Mouse (Mus musculus): ENCODE measurements around the gene Apol6. TPM values are rescaled to one million over a fixed set of nuclear protein-coding genes. Genes with fewer than 3 reads are reported as not detected.

Gene Apol6
- total RNA-seq (2021) = under 1 TPM; 0.62 to 0.65 TPM

DNA sequence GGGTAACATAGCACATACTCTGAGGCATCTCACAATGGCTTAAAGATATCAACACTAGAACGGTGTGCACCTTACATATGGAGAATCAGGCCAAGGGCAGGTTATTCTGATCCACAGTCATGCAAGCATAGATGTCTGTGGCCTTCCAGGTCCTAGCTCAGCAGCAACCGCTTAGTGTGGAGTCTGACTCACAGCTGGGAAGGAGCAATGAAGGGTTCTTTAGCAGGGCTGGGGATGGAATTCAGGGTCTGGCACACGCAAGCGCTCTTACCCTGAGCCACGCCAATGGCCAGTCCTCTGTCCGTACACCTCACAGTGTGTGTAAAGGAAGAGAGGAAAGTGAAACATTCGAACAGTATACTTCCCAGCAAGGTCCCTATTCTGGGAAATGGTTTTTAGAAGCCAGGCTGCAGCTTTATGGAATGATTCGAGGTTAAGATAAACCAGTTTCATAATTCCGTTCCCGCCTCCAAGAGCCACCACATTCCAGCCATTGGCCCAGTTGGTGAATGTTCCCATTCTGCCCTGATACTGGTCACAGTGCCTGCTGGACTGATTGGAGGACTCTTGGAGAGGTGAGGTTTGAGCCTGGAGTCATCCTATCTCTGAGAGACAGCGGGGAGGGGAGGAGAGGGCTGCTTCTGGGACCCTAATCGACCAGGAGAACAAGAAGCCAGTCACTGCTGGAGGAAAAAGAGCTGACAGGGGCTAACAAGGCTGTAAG, at the start of gene Apol6:
Gene Apol6 (plus strand): TSS at position 133 of the 724 bp plus-strand sequence.
- DNase-seq = no peak

DNA sequence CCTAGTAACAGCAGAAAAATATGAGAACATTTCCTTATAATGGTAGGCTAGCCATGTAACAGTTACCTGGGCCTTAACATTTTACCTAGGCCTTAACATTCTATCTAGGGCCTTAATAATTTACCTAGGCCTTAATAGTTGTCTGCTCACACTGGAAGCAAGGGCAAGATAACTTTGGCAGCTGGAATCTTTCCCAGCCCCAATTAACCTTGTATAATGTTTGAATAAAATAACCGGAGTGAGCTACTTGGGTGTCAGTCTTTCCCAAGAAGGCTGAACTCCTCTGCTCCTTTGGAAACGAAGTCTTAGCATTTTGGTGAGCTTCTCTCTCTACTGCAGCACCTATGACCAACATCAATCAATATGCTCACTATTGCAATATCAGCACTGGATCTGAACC, 46.5 kb upstream of the Apol6 start:
- no peak for DNase-seq

DNA sequence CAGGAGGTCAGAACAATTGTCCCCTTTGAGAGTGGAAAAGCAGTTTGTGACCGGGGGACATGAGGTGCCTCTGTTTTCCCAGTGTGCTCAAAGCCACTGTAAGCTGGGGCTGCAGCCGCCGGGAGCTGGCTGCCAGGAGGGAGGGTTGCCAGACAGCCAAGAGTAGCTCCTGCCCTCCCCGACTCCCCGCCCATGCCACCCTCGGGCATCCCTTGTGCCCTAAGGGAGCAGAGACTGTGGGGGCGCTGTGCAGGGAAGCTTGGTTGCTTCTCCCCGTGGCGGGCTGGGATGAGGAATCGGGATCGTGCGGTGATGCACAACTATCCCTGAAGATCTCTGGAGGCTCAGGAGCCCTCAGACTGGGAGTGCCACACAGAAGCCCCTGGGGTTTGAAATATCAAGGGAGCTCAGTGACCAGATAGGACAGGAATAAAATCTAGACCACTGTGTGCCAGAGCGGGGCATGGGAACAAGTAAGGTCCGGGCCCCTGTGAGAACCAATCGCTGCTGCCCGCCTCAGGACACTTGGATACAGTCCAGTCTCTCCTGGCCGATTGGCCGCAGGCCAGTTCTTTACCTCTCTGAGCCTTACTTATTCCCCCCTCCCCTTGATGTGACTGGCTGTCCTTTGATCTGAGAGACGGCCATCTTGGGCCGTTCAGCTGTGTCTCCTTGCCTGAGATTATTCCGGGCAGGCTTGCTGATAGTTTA, 45.5 kb upstream of the Apol6 start:
- DNase-seq = peak; percentile 79

DNA sequence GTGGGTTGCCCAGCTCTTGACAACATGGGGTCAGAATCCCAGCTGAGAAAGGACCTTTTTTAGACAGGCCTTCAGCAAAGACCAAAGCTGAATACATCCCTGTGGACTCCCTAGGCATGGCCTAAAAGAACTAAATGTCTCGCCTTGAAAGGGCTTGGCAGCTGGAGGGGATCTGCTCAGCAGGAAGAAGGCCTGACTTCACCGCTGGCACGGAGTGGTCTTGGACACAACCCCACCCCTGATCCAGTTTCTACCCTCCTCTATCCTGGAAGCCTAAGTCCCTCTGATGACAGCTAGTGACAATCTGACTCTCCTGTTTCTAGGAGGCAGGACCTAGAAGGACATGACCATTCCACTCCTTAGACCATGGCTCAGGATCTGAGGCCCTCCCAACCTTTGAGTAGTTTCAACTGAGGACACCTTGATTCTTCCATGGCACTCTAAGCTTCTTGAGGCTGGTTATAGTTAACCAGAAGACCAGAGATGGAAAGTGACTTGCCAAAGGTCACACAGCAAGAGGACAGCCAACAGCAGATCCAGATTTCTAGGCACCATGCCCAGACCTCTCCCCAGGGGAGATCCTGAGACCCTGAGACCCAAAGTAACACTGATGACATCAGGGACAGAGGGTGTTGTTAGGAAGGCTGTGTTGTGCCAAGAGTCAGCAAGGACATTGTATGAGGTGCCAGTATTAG, 41.2 kb upstream of the Apol6 start:
- peak; percentile 53 for DNase-seq

DNA sequence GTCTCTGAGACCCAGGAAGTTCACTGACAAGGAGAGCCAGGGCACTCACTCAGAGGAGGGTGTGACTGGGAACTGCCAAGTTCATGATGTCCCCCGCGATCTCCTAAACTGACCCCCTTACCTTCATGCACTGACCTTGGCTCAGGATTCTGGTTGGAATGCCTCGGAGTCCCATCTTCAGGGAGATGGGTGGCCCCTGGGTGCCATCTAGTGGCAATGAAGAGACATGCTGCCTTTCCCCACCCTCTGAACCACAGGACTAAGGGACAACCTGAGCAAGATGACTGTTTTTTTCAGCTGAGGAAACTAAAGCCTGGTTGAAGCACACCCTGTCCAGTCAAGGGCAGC, 40.7 kb upstream of the Apol6 start:
- DNase-seq = peak; percentile 73

DNA sequence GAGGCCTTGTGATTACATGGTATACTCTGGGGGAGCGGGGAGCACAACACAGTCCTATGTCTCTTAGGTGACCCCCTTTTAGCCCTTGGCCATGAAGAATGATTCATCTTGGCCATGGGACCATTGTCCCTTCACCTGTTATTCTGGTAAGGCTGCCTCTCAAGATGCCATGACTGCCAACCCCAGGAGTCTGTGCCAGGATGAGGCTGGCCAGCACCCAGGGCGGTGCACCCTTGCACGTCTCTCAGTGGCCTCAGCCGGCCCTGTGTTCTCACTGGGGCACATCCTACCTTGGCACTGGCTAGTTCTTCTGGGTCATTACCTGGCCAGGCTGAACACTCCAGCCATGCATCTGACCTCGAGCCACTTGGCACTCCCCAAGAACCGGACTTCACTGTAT, 35.7 kb upstream of the Apol6 start:
- DNase-seq = no peak

DNA sequence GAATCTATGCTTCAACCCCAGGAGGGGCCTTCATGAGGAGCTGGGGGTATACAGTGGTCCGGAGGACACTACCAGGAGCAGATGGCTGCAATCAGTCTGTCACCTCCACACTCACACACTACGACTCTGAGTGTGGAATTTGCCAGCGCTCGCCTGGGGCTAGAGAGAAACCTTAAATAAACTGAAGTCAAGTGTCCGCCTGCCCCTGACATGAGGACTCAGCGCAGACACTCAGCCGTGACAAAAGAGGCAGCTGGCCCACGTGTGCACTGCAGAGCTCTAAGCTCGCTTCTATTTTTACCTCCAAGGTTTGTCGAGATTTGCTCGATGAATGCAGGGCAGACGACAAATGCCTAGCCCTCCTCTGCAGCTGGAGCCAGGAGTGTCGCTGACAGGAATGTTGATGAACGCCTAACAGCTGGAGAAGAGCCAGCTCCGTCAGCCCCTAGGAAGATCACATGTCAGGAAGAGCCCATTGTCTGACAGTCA, 30.7 kb upstream of the Apol6 start:
- peak; percentile 88 for DNase-seq

DNA sequence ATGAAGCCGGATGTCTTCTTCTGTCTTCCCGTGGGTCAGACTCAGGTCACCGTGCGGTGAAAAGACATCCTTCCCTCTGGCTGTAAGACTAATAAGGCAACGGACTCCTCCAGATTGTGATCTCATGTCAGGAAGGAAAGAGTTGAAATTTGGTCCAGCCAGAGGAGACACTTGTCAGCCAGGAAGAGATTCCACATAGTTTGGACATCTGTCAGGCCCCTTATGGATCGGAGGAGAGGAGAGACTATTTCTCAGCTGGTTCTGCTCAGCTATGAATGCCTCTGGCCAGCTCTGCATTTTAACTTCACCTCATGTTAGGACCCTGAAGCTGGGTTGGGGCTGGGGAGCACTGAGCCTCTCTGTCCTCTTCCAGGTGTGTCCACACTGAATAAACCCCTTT, 30.1 kb upstream of the Apol6 start:
- peak; percentile 31 for DNase-seq

DNA sequence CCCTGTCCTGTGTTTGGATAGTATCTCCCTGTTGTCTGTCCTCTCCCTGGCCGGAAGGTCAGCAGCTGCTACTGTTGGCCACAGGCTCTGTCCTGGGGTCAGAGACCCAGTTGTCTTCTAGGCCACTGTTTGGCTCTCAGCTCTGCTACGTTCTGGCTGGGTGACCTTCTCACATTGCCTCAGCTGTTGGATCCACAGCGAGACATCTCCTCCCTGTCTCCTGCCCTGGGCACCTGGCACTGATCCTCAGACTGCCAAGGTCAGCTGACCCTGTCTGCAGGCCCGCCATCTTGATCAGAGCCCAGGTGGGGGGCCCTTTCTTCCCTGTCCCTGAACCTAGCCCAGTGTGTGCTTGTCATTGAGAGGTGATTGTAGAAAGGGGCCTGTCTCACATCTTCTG, 29.5 kb upstream of the Apol6 start:
- peak; percentile 77 for DNase-seq

DNA sequence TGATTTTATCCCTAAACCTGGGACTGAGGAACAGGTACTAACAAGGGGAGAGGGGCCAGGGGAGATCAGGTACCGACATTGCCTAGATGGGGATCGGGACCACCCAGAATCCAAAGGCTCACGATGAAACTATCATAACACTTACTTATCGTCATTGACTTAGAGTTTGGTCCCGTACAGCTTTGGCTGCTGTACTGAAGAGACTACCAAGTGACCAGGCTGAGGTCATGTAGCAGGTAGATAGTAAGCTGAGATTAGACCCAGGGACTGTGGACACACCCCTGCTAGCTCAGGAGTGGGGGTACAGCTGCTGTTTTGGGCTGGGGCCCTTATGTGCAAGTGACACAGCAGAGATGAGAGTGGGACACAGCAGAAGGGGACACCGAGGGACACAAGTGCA, 28.0 kb upstream of the Apol6 start:
- no peak for DNase-seq

DNA sequence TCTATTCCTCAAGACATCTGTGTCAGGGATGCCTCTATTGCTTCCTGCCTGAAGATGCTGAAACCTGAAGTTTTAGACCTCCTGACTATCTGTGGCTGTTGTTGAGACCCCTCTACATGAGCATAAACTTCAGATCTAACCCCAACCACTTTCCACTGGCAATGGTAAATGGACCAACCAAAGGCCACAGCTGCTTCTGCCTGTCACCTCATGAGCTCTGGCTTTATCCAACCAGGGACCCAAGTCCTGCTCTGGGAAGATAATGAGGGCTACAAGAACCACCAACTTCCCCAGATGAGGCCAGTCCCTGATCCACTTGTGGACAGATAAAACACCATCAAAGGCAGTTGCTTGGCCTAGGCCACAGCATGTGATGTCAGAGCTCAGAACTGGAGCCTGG, 26.6 kb upstream of the Apol6 start:
- DNase-seq = no peak

DNA sequence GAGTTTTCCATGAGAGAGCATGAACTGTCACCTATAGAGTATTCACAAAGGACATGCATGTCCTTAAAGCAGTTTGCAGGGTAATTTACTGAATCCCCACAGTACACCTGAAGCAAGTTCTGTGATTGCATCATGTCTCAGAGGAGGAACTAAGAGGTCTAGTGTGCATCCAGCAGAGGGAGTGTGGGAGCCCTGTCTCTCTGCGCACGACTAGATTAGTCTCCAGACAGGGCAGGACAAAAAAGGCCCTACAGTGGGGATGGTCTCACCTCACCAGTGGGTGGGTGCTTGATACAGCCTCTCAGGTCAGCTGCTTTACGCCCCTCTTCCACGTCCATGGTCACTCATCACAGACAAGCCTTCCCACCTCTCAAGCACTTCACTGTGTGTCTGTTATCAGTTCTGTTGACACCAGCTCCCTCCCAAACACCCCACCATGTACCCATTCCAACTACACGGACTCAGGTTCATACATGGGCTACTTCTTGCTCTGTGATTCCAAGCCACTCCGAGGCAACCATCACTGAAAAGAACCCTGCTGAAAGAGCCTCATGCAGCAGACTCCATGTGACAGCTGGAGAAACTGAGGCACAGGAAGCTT, 25.7 kb upstream of the Apol6 start:
- peak; percentile 70 for DNase-seq

DNA sequence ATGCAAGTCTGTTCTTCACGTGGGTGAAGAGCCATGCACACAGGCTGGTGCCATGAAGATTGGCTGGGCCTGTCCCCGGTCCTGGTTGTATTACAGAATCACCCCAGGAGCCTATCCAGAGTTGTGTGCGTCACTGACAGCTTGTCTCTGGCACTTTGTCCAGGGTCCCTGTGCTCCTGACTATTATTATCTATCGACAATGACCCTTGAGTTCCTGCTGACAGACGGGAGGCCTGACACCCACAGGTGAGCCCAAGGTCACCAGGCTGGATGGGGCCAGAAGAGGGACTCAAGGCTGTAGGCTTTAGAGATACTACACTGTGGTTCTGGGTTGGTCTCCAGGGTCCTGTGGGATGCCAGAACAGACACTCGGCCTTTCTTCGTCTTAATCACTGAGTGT, 25.0 kb upstream of the Apol6 start:
- peak; percentile 80 for DNase-seq

DNA sequence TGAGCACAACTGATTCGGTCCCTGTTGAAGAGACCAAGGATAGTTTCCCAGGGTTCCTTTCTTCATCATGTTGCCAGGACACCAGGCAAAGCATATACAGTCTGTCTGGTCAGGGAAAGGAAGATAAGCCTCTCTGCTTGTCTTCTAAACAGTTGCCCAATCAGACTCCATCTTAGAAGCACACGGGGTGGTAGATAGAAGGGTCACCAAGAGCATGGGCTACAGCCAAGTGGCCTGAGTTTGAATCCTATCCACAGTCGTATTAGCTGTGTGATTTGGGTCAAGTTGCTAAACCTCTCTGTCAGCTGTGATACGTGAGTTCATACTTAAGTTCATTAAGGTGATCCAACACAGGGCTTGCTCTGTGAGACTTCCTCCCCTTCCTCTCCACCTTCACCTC, 24.4 kb upstream of the Apol6 start:
- no peak for DNase-seq

DNA sequence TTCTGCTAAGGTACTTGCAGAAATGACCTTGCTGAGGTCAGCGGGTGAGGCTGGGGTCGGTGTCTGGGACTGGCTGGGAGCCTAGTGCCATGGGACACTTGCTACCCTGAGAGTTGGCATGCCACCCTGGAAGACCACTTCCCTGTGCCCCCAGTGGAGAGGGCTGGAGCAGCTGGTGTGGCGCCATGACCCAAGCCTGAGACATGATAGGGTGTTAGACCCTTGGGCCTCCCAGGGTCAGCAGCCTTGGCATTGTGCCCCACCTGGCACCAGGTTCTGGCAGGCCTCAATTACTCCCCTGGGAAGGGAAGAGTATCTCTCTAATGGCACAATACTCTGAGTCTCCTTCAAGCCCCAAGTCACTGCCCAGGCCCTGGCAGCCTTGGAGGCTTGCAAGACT, 23.5 kb upstream of the Apol6 start:
- peak; percentile 86 for DNase-seq

DNA sequence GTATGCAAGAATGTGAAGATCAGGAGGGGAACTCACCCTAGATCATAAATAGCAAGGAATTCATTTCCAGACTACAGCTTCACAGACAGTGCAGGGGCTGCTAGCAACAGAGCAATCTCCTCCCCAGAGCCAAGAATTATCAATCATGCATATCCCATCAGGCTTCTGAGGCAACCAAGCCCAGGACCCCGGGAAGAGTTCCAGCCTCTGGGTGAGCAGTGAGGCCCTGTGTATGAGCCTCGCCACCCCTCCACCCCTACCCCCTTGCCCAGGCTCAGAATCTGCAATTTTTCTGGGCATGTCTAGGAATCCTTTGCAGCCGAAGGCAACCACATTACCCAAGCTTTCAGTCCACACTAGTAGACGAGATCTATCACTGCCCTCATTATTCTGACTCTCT, 22.7 kb upstream of the Apol6 start:
- no peak for DNase-seq

DNA sequence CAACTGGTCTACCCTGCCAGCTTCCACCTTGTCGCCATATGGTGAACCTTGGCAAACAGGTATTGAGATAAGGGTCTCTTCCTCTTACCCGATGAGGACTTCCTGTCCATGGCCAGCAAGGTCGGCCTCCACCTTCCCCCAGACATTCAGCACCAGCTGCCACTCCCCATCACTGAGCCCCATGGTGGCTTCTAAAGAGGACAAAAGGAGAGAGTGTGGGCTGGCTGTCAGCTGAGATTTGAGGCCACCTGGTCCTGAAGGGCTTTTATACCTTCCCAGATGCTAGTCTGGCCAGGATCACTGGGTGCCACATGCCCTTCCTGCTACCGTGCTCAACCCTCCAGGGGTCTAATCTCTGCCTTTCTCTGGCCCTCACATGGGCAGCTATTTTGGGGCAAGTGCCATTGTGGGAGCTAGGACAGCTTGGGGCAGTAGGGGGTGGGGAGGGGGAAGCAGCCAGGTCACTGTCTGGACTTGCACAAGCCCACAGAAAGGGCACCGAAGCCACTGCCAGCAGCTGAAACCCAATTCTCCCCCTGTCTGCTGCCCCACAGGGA, 22.1 kb upstream of the Apol6 start:
- DNase-seq = peak; percentile 78

DNA sequence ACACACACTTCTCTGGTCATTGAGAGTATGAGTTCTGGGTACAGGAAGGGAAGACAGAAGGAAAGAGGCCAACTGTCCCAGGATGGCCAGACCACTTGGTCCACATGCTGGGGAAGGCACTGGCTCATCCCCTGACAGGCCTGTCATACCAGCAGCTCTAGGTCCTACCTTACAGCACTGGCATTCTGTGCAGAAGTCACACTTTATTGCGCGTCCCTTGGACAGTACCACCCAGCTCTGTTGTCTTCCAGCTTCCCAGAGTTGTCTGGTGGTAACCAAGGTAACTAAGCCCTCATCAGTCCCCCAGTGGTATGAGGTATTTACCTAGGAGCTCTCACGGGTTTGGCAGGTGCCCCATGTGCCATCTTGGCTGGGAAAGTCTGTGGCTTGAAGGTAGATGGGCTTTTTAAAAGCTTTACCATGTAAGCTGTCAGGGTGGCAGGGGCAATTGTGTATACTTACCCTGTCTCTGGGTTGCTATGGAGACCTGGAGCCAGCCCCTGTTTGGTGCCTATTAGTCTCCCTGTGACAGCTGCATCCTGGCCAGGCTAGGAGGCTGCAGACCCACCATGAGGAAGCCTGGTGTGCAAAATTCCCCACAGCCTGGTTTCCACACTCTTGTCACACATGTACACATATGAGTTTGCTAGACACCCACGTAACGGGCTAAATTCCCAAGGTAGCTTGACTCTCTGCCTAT, 18.5 kb upstream of the Apol6 start:
- no peak for DNase-seq

DNA sequence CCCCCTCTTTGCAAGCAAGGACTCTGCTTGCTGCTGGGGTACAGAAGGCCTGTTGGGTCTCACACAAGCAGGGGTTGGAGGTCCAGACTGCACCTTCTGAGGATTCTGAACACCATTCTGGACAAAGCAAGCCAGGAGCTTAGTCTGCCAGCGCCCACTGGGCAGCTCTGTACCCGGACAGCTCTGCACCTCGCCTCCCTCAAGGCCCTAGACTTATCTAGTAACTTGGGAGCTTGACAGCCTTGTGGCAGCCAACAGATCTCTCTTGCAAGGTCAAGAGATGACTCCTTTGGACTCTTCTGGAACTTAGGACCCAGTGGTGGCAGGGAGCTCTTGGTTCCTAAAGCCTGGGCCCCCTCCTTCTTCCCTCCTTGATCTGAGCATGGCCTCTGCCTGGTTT, 17.4 kb upstream of the Apol6 start:
- no peak for DNase-seq

DNA sequence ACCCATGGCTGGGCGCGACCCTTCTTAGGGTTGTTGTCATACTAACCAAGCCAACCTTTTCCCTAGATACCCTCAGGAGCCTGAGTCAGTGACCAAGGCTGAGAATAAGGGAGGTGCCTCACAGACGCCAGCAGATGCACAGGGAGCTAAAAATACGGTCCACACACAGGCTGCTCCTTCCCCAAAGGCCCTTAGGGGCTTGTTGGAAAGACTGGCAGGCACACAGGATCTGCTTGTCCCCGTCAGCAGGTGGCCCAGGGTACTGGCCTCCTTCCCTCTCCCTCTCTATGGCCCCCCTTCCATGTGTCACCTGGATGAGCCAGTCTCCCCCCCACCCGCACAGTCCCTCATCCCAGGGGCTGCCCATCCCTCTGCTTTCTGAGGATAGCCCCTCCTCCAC, 16.9 kb upstream of the Apol6 start:
- peak; percentile 53 for DNase-seq

DNA sequence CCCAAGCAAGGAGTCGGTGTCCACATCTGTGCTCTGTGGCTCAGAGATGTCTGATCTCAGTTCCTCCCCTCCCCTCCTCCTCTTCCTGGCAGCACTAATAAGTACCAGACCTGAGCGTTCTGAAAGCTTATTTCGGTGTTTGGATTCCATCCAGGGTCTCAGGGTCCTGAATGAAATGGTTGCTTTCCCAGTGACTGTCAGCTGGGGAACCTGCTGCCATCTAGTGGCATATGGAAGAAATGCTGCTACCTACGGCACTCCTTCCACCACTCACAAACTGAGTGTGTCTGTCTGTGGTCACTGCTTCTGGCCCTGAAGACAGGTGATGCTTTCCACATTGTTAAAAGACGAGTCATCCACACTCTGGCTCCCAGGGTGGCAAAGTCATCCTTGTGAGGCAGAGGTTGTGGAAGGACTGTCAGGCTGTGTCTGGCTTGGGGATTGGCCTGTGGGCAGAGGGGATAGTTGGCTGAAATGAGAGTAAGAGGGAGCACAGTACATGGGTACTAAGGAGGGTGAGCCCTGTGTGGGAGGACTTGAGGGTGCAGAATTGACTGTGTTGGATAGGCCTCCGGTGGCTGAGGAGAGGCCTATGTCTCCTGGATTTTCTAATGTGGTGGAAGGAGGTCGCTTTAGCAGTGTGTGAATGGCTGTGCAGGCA, 15.1 kb upstream of the Apol6 start:
- DNase-seq = peak; percentile 82

DNA sequence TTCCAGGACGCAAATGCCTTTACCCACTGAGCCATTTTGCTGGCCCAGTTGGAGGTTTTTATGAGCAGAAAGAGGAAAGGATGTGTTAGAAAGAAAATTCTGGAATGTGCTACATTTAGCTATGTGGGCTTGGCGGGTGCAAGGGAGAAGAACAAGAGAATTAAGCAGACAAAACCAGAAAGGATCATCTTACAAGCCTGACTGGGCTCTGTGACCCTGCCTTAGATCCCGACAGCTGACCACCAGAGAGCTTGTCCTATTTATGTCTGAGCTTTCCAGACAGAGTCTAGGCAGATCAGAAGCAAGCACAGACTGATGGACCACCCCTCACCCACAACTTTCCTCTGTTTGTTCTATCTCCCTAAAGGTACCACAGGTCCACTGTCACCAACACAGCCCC, 13.3 kb upstream of the Apol6 start:
- no peak for DNase-seq

All from heart, postnatal 4 days (tissue).